Mouse (Mus musculus) liver, embryonic 16.5 days (tissue): ENCODE data around the gene Trim38. TPM values are rescaled to one million over a fixed set of nuclear protein-coding genes. Genes with fewer than 3 reads are reported as not detected.
"Not testable (repeated sequence)": the region's sequence is repeated elsewhere in the genome, so short reads cannot be mapped to it uniquely, and the experiment has no call there.

ENCODE experiments used
- ATAC-seq: fragments of 200-750 bp; cut with Nextera tagmentation; 2 replicates; pipeline ENCODE4 v1.8.0; 2017; ENCODE audit warnings: low read depth, mild to moderate bottlenecking, moderate number of reproducible peaks, moderate library complexity
- H3K27ac ChIP-seq: fragments of 300-500 bp; sonication (generic); 2 replicates; pipeline ENCODE4 v1.5.1; 2014; ENCODE audit warnings: mild to moderate bottlenecking, low read length
- H3K27me3 ChIP-seq: fragments of 300-500 bp; sonication (generic); 2 replicates; pipeline ENCODE4 v1.6.1; 2014; ENCODE audit warnings: low read depth, low read length, mixed read lengths; ENCODE audit not compliant: control insufficient read depth, insufficient read depth
- H3K36me3 ChIP-seq: fragments of 300-500 bp; sonication (generic); 2 replicates; pipeline ENCODE4 v1.6.1; 2014; ENCODE audit warnings: mild to moderate bottlenecking; ENCODE audit not compliant: control insufficient read depth, insufficient read depth
- H3K4me1 ChIP-seq: fragments of 300-500 bp; sonication (generic); 2 replicates; pipeline ENCODE4 v1.6.1; 2014; ENCODE audit warnings: low read depth, low read length, mixed read lengths; ENCODE audit not compliant: control insufficient read depth
- H3K4me2 ChIP-seq: fragments of 300-500 bp; sonication (generic); 2 replicates; pipeline ENCODE4 v1.6.1; 2014; ENCODE audit warnings: low read depth, low read length, mixed read lengths
- H3K4me3 ChIP-seq: fragments of 300-500 bp; sonication (generic); 2 replicates; pipeline ENCODE4 v1.5.1; 2014; ENCODE audit warnings: low read depth, mild to moderate bottlenecking, low read length
- H3K9ac ChIP-seq: fragments of 300-500 bp; sonication (generic); 2 replicates; pipeline ENCODE4 v1.6.1; 2014; ENCODE audit warnings: low read depth, low read length
- H3K9me3 ChIP-seq: fragments of 300-500 bp; sonication (generic); replicated peaks from 2 replicates; pipeline ENCODE4 v1.6.1; 2016; ENCODE audit warnings: low read length; ENCODE audit not compliant: control insufficient read depth
- WGBS: fragments of 180-500 bp; shearing (Covaris S2); extraction: QIAGEN DNeasy Blood & Tissue Kit; methylation state at CpG from one replicate; pipeline ENCODE4 v1.1.7; 2014; ENCODE audit not compliant: insufficient replicate concordance; 5-methylcytosine and 5-hydroxymethylcytosine counted together
- polyA plus RNA-seq: library from polyadenylated mRNA; unstranded; fragments of >200 nt; fragmentation: Nextera tagmentation; extraction: Ambion mirVana; gene quantifications from 2 replicates; pipeline ENCODE4 v1.2.1, GENCODE M21; 2015

The Trim38 gene
- polyA plus RNA-seq: not detected in 2 replicates

- H3K27ac ChIP-seq: not testable (repeated sequence)
These were observed at the start of gene Trim38 for GRCm38 (mm10) chr13:23769613-23770012. Gene Trim38, plus strand, starts transcription at chr13:23769913.

GRCm38 (mm10) chr13:23724239-23724638, 45.5 kb upstream of the Trim38 start:
- Histone ChIP-seq H3K4me1 (peaks cover 23% of the 10 kb centered on the region), H3K4me3 (no peak overlapping the region), H3K27me3 (no peaks in the 10 kb centered on the region), H3K9me3 (no peaks in the 10 kb centered on the region), H3K27ac (no peak overlapping the region), H3K9ac (no peak overlapping the region), H3K36me3 (no peaks in the 10 kb centered on the region), H3K4me2 (no peak overlapping the region)
- 0 out of 2 replicates have a peak, but pooled peaks have one; percentile 35 for ATAC-seq
- 53% methylated on average over 4 of the region's 4 CpGs for WGBS

More at GRCm38 (mm10) chr13:23769613-23770012, at the start of gene Trim38:
- WGBS: 63% methylated on average over 2 of the region's 2 CpGs
- peaks cover 19% of the 10 kb centered on the region for H3K4me1 ChIP-seq
- not testable (repeated sequence) for ATAC-seq, H3K4me3 ChIP-seq, H3K9ac ChIP-seq, H3K9me3 ChIP-seq, H3K27me3 ChIP-seq, H3K4me2 ChIP-seq, H3K36me3 ChIP-seq

GRCm38 (mm10) chr13:23725213-23725612, 44.5 kb upstream of the Trim38 start:
- H3K4me1 ChIP-seq: peaks cover 29% of the 10 kb centered on the region
- no peak for ATAC-seq

GRCm38 (mm10) chr13:23728472-23729191, 41.1 kb upstream of the Trim38 start:
- Histone ChIP-seq H3K36me3 (no peaks in the 10 kb centered on the region), H3K4me2 (peak overlapping the region; percentile 29; the same call in 1 of the 2 replicates), H3K4me1 (peaks cover 30% of the 10 kb centered on the region), H3K27me3 (no peaks in the 10 kb centered on the region), H3K9me3 (no peaks in the 10 kb centered on the region), H3K4me3 (no peak overlapping the region), H3K27ac (0 out of 2 replicates have a peak overlapping the region, but pooled peaks have one; percentile 29), H3K9ac (peak overlapping the region; percentile 26; the same call in 1 of the 2 replicates)
- ATAC-seq: no peak
- WGBS: 51% methylated on average over 18 of the region's 18 CpGs

More at GRCm38 (mm10) chr13:23725213-23725612, 44.5 kb upstream of the Trim38 start:
- H3K36me3 ChIP-seq: no peaks in the 10 kb centered on the region
- H3K9me3 ChIP-seq: no peaks in the 10 kb centered on the region
- no peak overlapping the region for H3K9ac ChIP-seq
- 40% methylated on average over 1 of the region's 1 CpGs for WGBS
- H3K4me3 ChIP-seq: no peak overlapping the region
- no peaks in the 10 kb centered on the region for H3K27me3 ChIP-seq
- no peak overlapping the region for H3K4me2 ChIP-seq
- H3K27ac ChIP-seq: no peak overlapping the region

- Histone ChIP-seq H3K4me1 (peaks cover 28% of the 10 kb centered on the region), H3K27ac (no peak overlapping the region), H3K36me3 (no peaks in the 10 kb centered on the region), H3K27me3 (no peaks in the 10 kb centered on the region), H3K4me2 (no peak overlapping the region), H3K4me3 (no peak overlapping the region), H3K9me3 (no peaks in the 10 kb centered on the region), H3K9ac (no peak overlapping the region)
- 55% methylated on average over 9 of the region's 9 CpGs for WGBS
- no peak for ATAC-seq
These were observed 40.6 kb upstream of the Trim38 start for GRCm38 (mm10) chr13:23729192-23729525.

GRCm38 (mm10) chr13:23729706-23730105, 40.0 kb upstream of the Trim38 start:
- no peaks in the 10 kb centered on the region for H3K27me3 ChIP-seq
- no peaks in the 10 kb centered on the region for H3K9me3 ChIP-seq
- ATAC-seq: no peak
- no peak overlapping the region for H3K4me3 ChIP-seq
- WGBS: 82% methylated on average over 5 of the region's 5 CpGs
- H3K4me2 ChIP-seq: no peak overlapping the region
- peaks cover 22% of the 10 kb centered on the region for H3K4me1 ChIP-seq
- no peak overlapping the region for H3K9ac ChIP-seq
- no peak overlapping the region for H3K27ac ChIP-seq
- H3K36me3 ChIP-seq: no peaks in the 10 kb centered on the region

GRCm38 (mm10) chr13:23730479-23730878, 39.2 kb upstream of the Trim38 start:
- Histone ChIP-seq H3K4me1 (peaks cover 19% of the 10 kb centered on the region), H3K4me3 (no peak overlapping the region), H3K27me3 (no peaks in the 10 kb centered on the region), H3K9me3 (no peaks in the 10 kb centered on the region), H3K27ac (no peak overlapping the region), H3K4me2 (no peak overlapping the region), H3K36me3 (no peaks in the 10 kb centered on the region), H3K9ac (no peak overlapping the region)
- peak; percentile 84 for ATAC-seq
- WGBS: 46% methylated on average over 8 of the region's 8 CpGs

GRCm38 (mm10) chr13:23732156-23732804, 37.4 kb upstream of the Trim38 start:
- no peak overlapping the region for H3K4me2 ChIP-seq
- H3K9ac ChIP-seq: no peak overlapping the region
- no peak for ATAC-seq
- H3K4me1 ChIP-seq: peaks cover 19% of the 10 kb centered on the region
- no peak overlapping the region for H3K4me3 ChIP-seq
- H3K27ac ChIP-seq: no peak overlapping the region
- 24% methylated on average over 8 of the region's 8 CpGs for WGBS
- no peaks in the 10 kb centered on the region for H3K36me3 ChIP-seq
- no peaks in the 10 kb centered on the region for H3K9me3 ChIP-seq
- H3K27me3 ChIP-seq: no peaks in the 10 kb centered on the region

GRCm38 (mm10) chr13:23737091-23737490, 32.6 kb upstream of the Trim38 start:
- no peak overlapping the region for H3K4me3 ChIP-seq
- 0 out of 2 replicates have a peak overlapping the region, but pooled peaks have one; percentile 12 for H3K27ac ChIP-seq
- H3K36me3 ChIP-seq: no peaks in the 10 kb centered on the region
- H3K4me2 ChIP-seq: no peak overlapping the region
- H3K9me3 ChIP-seq: no peaks in the 10 kb centered on the region
- no peaks in the 10 kb centered on the region for H3K27me3 ChIP-seq
- ATAC-seq: no peak
- 86% methylated on average over 5 of the region's 5 CpGs for WGBS
- H3K9ac ChIP-seq: no peak overlapping the region
- H3K4me1 ChIP-seq: peaks cover 10% of the 10 kb centered on the region
